ENCODE assay signal across 8 mouse cellular contexts in the genomic region with DNA sequence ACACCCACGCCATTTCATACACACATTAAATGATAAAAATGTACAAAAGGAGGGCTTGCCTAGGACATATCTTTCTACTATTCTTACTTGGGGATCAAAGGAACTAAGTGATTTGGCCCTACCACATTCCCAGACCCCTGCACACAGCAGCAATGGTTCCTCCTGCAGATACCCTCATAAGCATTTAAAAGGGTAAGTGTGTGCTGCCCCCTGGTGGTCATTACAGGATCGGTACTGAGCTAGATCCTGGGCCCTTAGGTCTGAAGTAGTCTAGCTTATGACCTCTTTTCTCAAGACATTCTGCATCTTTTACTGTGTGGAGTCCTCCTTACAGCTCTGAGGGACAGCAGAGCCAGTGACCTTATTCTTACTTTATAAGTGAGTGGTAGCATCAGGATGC. TPM values are rescaled to one million over a fixed set of nuclear protein-coding genes. Genes with fewer than 3 reads are reported as not detected.
DNase-seq lines count a peak whose midpoint lies in the region; ATAC-seq lines count a peak whose summit lies in the region.

No protein-coding gene starts in this region.

- H3K36me3 ChIP-seq in embryonic facial prominence, embryonic 14.5 days (ENCODE audit: control insufficient read depth, insufficient read depth, low read length) = no peaks in the 10 kb centered on the region

- no peak overlapping the region for H3K4me3 ChIP-seq in embryonic facial prominence, embryonic 14.5 days (ENCODE audit: low read depth, low read length)

- H3K27ac ChIP-seq in embryonic facial prominence, embryonic 14.5 days (replicated peaks; ENCODE audit: low read depth, low read length) = no peak overlapping the region

- peak; percentile 72; the same call in 1 of the 2 replicates for ATAC-seq in embryonic facial prominence, embryonic 14.5 days (ENCODE audit: low read depth)

- WGBS in embryonic facial prominence, embryonic 14.5 days = 44% methylated on average over 2 of the region's 2 CpGs

- intact Hi-C loops in heart, postnatal 14 days (cut with DNase I) = loop anchor here (1.0 to 5.0 kb wide), 3 partner anchors 35 to 168 kb away; partner anchors contain the start of gene Slc35e4

- no peaks in the 10 kb centered on the region for H3K27me3 ChIP-seq in embryonic facial prominence, embryonic 14.5 days (replicated peaks; ENCODE audit: control insufficient read depth, insufficient read depth, low read length)

- H3K4me2 ChIP-seq in embryonic facial prominence, embryonic 14.5 days (ENCODE audit: low read depth, low read length) = no peak overlapping the region

- peak; percentile 68 for DNase-seq in gastrocnemius, adult 18-20 months (ENCODE audit: low spot score)
- DNase-seq in gastrocnemius, postnatal 25 days = no peak
- DNase-seq in adrenal gland, postnatal 4 days (ENCODE audit: low spot score in 2 of 2) = peak; percentile 36 to 50
- peak; percentile 81 for DNase-seq in embryonic facial prominence, embryonic 14.5 days (ENCODE audit: low spot score)
- peak; percentile 63 to 80 for DNase-seq in heart, postnatal 14 days
- DNase-seq in layer of hippocampus, postnatal 25 days (ENCODE audit: extremely low spot score in 1 of 2, low spot score in 1 of 2) = peak; percentile 58 to 89
- DNase-seq in lung, postnatal 36 days = peak; percentile 90
- DNase-seq in spleen, adult 18-20 months = peak; percentile 17 to 71

- no peaks in the 10 kb centered on the region for H3K9me3 ChIP-seq in embryonic facial prominence, embryonic 14.5 days (ENCODE audit: control insufficient read depth, low read length)

- H3K9ac ChIP-seq in embryonic facial prominence, embryonic 14.5 days (ENCODE audit: low read depth, low read length) = no peak overlapping the region

- H3K4me1 ChIP-seq in embryonic facial prominence, embryonic 14.5 days (ENCODE audit: control insufficient read depth, insufficient read depth, low read length) = no peaks in the 10 kb centered on the region

RNA-seq across cellular contexts. Expression of gene 4921536K21Rik, which starts 15.1 kb away (rescaled TPM):
- total RNA-seq in gastrocnemius, adult 18-20 months (2021) = under 1 TPM; 0.17 to 0.27 TPM
- under 1 TPM; 0.13 TPM for total RNA-seq in gastrocnemius, postnatal 25 days (2021)
- under 1 TPM; 0.56 to 0.62 TPM for total RNA-seq in adrenal gland, postnatal 4 days (2021)
- 0.17 and 0.21 TPM in 2 replicates for polyA plus RNA-seq in embryonic facial prominence, embryonic 14.5 days (2014; fragmentation: Nextera tagmentation; extraction: Ambion mirVana)
- total RNA-seq in heart, postnatal 14 days (2021) = under 1 TPM; 0.74 to 0.90 TPM
- total RNA-seq in layer of hippocampus, postnatal 25 days (2021) = under 1 TPM; 0.62 to 0.63 TPM

RNA-seq across cellular contexts. Expression of gene Dusp18, which starts 15.2 kb away (rescaled TPM):
- total RNA-seq in gastrocnemius, adult 18-20 months (2021) = 10 to 100 TPM in 1 of 2 experiments, 1 to 10 TPM in 1; 9.1 to 20.5 TPM
- 1 to 10 TPM; 5.1 to 8.4 TPM for total RNA-seq in gastrocnemius, postnatal 25 days (2021)
- total RNA-seq in adrenal gland, postnatal 4 days (2021) = 1 to 10 TPM; 6.2 to 6.5 TPM
- 10.0 and 10.5 TPM in 2 replicates for polyA plus RNA-seq in embryonic facial prominence, embryonic 14.5 days (2014; fragmentation: Nextera tagmentation; extraction: Ambion mirVana)
- total RNA-seq in heart, postnatal 14 days (2021) = 10 to 100 TPM; 38.2 to 44.4 TPM
- total RNA-seq in layer of hippocampus, postnatal 25 days (2021) = 10 to 100 TPM; 26.1 to 26.4 TPM

RNA-seq across cellular contexts. Expression of gene Osbp2, which starts 16.1 kb away (rescaled TPM):
- total RNA-seq in gastrocnemius, adult 18-20 months (2021) = 1 to 10 TPM; 1.1 to 1.3 TPM
- under 1 TPM; 0.46 TPM for total RNA-seq in gastrocnemius, postnatal 25 days (2021)
- total RNA-seq in adrenal gland, postnatal 4 days (2021) = 1 to 10 TPM; 2.4 to 2.5 TPM
- 0.93 and 1.3 TPM in 2 replicates for polyA plus RNA-seq in embryonic facial prominence, embryonic 14.5 days (2014; fragmentation: Nextera tagmentation; extraction: Ambion mirVana)
- total RNA-seq in heart, postnatal 14 days (2021) = 1 to 10 TPM; 6.7 to 8.5 TPM
- 10 to 100 TPM; 76.4 to 77.6 TPM for total RNA-seq in layer of hippocampus, postnatal 25 days (2021)

RNA-seq across cellular contexts. Expression of gene Slc35e4, which starts 34.6 kb away (rescaled TPM):
- 10 to 100 TPM; 16.5 to 30.9 TPM for total RNA-seq in gastrocnemius, adult 18-20 months (2021)
- 10 to 100 TPM; 13.0 to 14.2 TPM for total RNA-seq in gastrocnemius, postnatal 25 days (2021)
- 1 to 10 TPM; 5.8 to 7.8 TPM for total RNA-seq in adrenal gland, postnatal 4 days (2021)
- 5.8 and 6.4 TPM in 2 replicates for polyA plus RNA-seq in embryonic facial prominence, embryonic 14.5 days (2014; fragmentation: Nextera tagmentation; extraction: Ambion mirVana)
- total RNA-seq in heart, postnatal 14 days (2021) = 1 to 10 TPM; 4.9 to 5.6 TPM
- 10 to 100 TPM; 16.8 to 18.0 TPM for total RNA-seq in layer of hippocampus, postnatal 25 days (2021)

RNA-seq across cellular contexts. Expression of gene Tcn2, which starts 52.1 kb away (rescaled TPM):
- total RNA-seq in gastrocnemius, adult 18-20 months (2021) = 10 to 100 TPM; 15.8 to 17.0 TPM
- total RNA-seq in gastrocnemius, postnatal 25 days (2021) = 10 to 100 TPM; 11.6 to 22.6 TPM
- total RNA-seq in adrenal gland, postnatal 4 days (2021) = 100 to 1,000 TPM; 102 to 141 TPM
- polyA plus RNA-seq in embryonic facial prominence, embryonic 14.5 days (2014; fragmentation: Nextera tagmentation; extraction: Ambion mirVana) = 49.0 and 50.4 TPM in 2 replicates
- total RNA-seq in heart, postnatal 14 days (2021) = 10 to 100 TPM; 44.5 to 54.0 TPM
- total RNA-seq in layer of hippocampus, postnatal 25 days (2021) = 10 to 100 TPM; 19.0 to 19.2 TPM

Comparison
In these comparisons a context has a peak if more than half of its experiments do, and no peak if none do; other contexts are left out.
1. RNA of gene Osbp2, which starts 16.1 kb away (total RNA-seq): 76.4 to 77.6 TPM in layer of hippocampus, postnatal 25 days; 6.7 to 8.5 TPM in heart, postnatal 14 days, 2.4 to 2.5 TPM in adrenal gland, postnatal 4 days, 1.1 to 1.3 TPM in gastrocnemius, adult 18-20 months and 0.46 TPM in gastrocnemius, postnatal 25 days; every median in the first group is over 4 times any median in the second.